Mouse (Mus musculus): ENCODE results near the gene Myo18a.

The Myo18a gene

GRCm38 (mm10) chr11:77873116-77873515 is 110.1 kb downstream of the Myo18a start:
- no peak for DNase-seq

- DNase-seq, result no peak
Measured at GRCm38 (mm10) chr11:77874685-77875231, 111.7 kb downstream of the Myo18a start.

- no peak for DNase-seq
Measured at GRCm38 (mm10) chr11:77875269-77875668, 112.2 kb downstream of the Myo18a start.

- peak; percentile 65 to 68 for DNase-seq
Measured at GRCm38 (mm10) chr11:77875847-77876759, 113.1 kb downstream of the Myo18a start.

GRCm38 (mm10) chr11:77876760-77877148 is 113.7 kb downstream of the Myo18a start:
- DNase-seq, result no peak

GRCm38 (mm10) chr11:77884524-77885245 is 121.6 kb downstream of the Myo18a start:
- no peak for DNase-seq

- DNase-seq, result no peak
Measured at GRCm38 (mm10) chr11:77885246-77885575, 122.2 kb downstream of the Myo18a start.

- DNase-seq, result no peak
Measured at GRCm38 (mm10) chr11:77887373-77887960, 124.4 kb downstream of the Myo18a start.

- no peak for DNase-seq
Measured at GRCm38 (mm10) chr11:77888846-77889245, 125.8 kb downstream of the Myo18a start.

GRCm38 (mm10) chr11:77889484-77889883 is 126.4 kb downstream of the Myo18a start:
- no peak for DNase-seq

- no peak for DNase-seq
Measured at GRCm38 (mm10) chr11:77890648-77891258, 127.7 kb downstream of the Myo18a start.

GRCm38 (mm10) chr11:77892883-77893282 is 129.8 kb downstream of the Myo18a start:
- DNase-seq, result no peak

- no peak for DNase-seq
Measured at GRCm38 (mm10) chr11:77893283-77893682, 130.2 kb downstream of the Myo18a start.

GRCm38 (mm10) chr11:77893787-77894718 is 131.0 kb downstream of the Myo18a start, which contains the start of gene Pipox:
Gene Pipox, minus strand, starts transcription at chr11:77894096.
- DNase-seq, result peak; percentile 90 to 91

GRCm38 (mm10) chr11:77894967-77895366 is 131.9 kb downstream of the Myo18a start:
- no peak for DNase-seq

GRCm38 (mm10) chr11:77896011-77896410 is 133.0 kb downstream of the Myo18a start:
- peak in 1 of 2 experiments; percentile 59 for DNase-seq

GRCm38 (mm10) chr11:77896480-77896819 is 133.4 kb downstream of the Myo18a start:
- no peak for DNase-seq

GRCm38 (mm10) chr11:77896820-77897805 is 134.1 kb downstream of the Myo18a start:
- peak; percentile 63 to 74 for DNase-seq

- DNase-seq, result no peak
Measured at GRCm38 (mm10) chr11:77900187-77900586, 137.1 kb downstream of the Myo18a start.

- no peak for DNase-seq
Measured at GRCm38 (mm10) chr11:77900696-77901095, 137.7 kb downstream of the Myo18a start.
